Mouse (Mus musculus) heart, embryonic 13.5 days (tissue): Measurements from ENCODE around the gene Rbfox3. TPM values are rescaled to one million over a fixed set of nuclear protein-coding genes. Genes with fewer than 3 reads are reported as not detected.

Experiments used
- ATAC-seq: fragments of 200-750 bp; cut with Nextera tagmentation; 2 replicates; pipeline ENCODE4 v1.8.0; 2017; ENCODE audit warnings: moderate TSS enrichment; ENCODE audit not compliant: insufficient number of reproducible peaks, low FRiP score, low TSS enrichment; ENCODE audit errors: extremely low read depth
- H3K27ac ChIP-seq: fragments of 300-500 bp; sonication (generic); replicated peaks from 2 replicates; pipeline ENCODE4 v1.5.1; 2015; ENCODE audit warnings: moderate library complexity, mild to moderate bottlenecking, inconsistent platforms
- H3K27me3 ChIP-seq: fragments of 300-500 bp; sonication (generic); replicated peaks from 2 replicates; pipeline ENCODE4 v1.6.1; 2015; ENCODE audit warnings: mild to moderate bottlenecking, inconsistent platforms
- H3K36me3 ChIP-seq: fragments of 300-500 bp; sonication (generic); 2 replicates; pipeline ENCODE4 v1.6.1; 2015; ENCODE audit warnings: mild to moderate bottlenecking, inconsistent platforms
- H3K4me1 ChIP-seq: fragments of 300-500 bp; sonication (generic); 2 replicates; pipeline ENCODE4 v1.6.1; 2015; ENCODE audit warnings: inconsistent platforms
- H3K4me2 ChIP-seq: fragments of 300-500 bp; sonication (generic); 2 replicates; pipeline ENCODE4 v1.6.1; 2015; ENCODE audit warnings: inconsistent platforms, mild to moderate bottlenecking, moderate library complexity
- H3K4me3 ChIP-seq: fragments of 300-500 bp; sonication (generic); 2 replicates; pipeline ENCODE4 v1.5.1; 2015; ENCODE audit warnings: moderate library complexity, mild to moderate bottlenecking, inconsistent platforms
- H3K9ac ChIP-seq: fragments of 300-500 bp; sonication (generic); 2 replicates; pipeline ENCODE4 v1.6.1; 2015; ENCODE audit warnings: inconsistent platforms, mild to moderate bottlenecking, moderate library complexity
- H3K9me3 ChIP-seq: fragments of 300-500 bp; sonication (generic); 2 replicates; pipeline ENCODE4 v1.6.1; 2016; ENCODE audit warnings: inconsistent platforms
- WGBS: fragments of 180-500 bp; shearing (Covaris S2); methylation state at CpG from one replicate; pipeline ENCODE4 v1.1.7; 2015; ENCODE audit warnings: mixed read lengths; 5-methylcytosine and 5-hydroxymethylcytosine counted together
- polyA plus RNA-seq: library from polyadenylated mRNA; unstranded; fragments of >200 nt; fragmentation: Nextera tagmentation; extraction: Ambion mirVana; gene quantifications from 2 replicates; pipeline ENCODE4 v1.2.1, GENCODE M21; 2015

Gene Rbfox3
- polyA plus RNA-seq, 1 experiment from 2014 or later, result 0.13 TPM

- Histone ChIP-seq H3K27me3 (peaks cover 90% of the 10 kb centered on the region), H3K9ac (no peak overlapping the region), H3K27ac (no peak overlapping the region), H3K9me3 (0 out of 2 replicates have a peak, but pooled peaks cover 3% of the 10 kb centered on the region), H3K4me1 (peaks cover 16% of the 10 kb centered on the region), H3K36me3 (no peaks in the 10 kb centered on the region), H3K4me3 (no peak overlapping the region), H3K4me2 (no peak overlapping the region)
- ATAC-seq, result no peak
- WGBS, result 48% methylated on average over 11 of the region's 11 CpGs
Measured at GRCm38 (mm10) chr11:118905656-118906055, 5.7 kb downstream of the Rbfox3 start.

- H3K4me2 ChIP-seq, result no peak overlapping the region
- H3K27me3 ChIP-seq, result peaks cover 90% of the 10 kb centered on the region
- H3K4me1 ChIP-seq, result peaks cover 20% of the 10 kb centered on the region
- H3K27ac ChIP-seq, result no peak overlapping the region
- 80% methylated on average over 6 of the region's 6 CpGs for WGBS
- no peaks in the 10 kb centered on the region for H3K36me3 ChIP-seq
- H3K4me3 ChIP-seq, result no peak overlapping the region
- 0 out of 2 replicates have a peak, but pooled peaks cover 3% of the 10 kb centered on the region for H3K9me3 ChIP-seq
- no peak for ATAC-seq
- H3K9ac ChIP-seq, result no peak overlapping the region
Measured at GRCm38 (mm10) chr11:118904253-118904652, 7.1 kb downstream of the Rbfox3 start.

DNA sequence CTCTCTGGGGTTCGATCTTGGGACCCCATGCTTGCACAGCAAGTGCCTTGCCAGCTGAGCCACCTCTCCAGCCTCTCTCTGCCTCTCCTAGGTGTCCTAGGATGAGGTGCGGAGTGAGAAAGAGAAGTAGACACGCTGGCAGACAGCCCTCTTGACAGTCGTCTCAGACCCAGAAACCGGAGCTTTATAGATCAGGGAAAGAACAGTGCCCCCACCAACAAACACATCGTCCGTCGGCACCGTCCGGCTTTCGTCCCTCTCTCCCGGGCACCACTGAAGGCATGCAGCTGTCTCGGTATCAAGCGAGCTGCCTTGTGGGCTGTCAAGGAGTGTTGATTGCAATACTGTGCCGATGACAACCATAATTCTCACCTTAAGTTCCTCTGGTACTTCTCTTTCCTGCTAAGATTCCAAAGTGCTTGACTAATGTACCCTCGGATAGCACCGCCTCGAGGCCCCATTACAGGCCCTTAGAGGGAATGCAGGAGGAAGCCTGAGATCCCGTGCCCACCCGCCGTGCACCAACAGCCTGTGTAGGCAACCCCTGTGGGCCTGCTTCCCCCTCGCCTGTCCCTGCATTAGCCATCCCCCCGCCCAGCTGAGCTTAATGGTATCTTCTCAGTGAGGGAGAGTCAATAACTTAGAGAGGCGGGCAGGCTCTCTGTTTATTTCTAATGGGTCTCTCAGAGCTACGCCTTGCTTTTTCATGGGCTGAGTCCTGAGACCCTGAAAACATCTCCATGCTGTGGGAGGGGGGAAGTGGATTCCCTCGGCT, 11.4 kb downstream of the Rbfox3 start:
- Histone ChIP-seq H3K27me3 (peaks cover 81% of the 10 kb centered on the region), H3K4me3 (no peak overlapping the region), H3K4me1 (peaks cover 10% of the 10 kb centered on the region), H3K36me3 (no peaks in the 10 kb centered on the region), H3K27ac (no peak overlapping the region), H3K4me2 (peak overlapping the region; percentile 27), H3K9ac (no peak overlapping the region), H3K9me3 (0 out of 2 replicates have a peak, but pooled peaks cover 3% of the 10 kb centered on the region)
- ATAC-seq, result no peak
- 19% methylated on average over 26 of the region's 26 CpGs for WGBS

GRCm38 (mm10) chr11:118898643-118899042, 12.8 kb downstream of the Rbfox3 start:
- Histone ChIP-seq H3K4me3 (no peak overlapping the region), H3K4me1 (peaks cover 10% of the 10 kb centered on the region), H3K27ac (no peak overlapping the region), H3K4me2 (no peak overlapping the region), H3K36me3 (no peaks in the 10 kb centered on the region), H3K27me3 (peaks cover 82% of the 10 kb centered on the region), H3K9ac (no peak overlapping the region), H3K9me3 (0 out of 2 replicates have a peak, but pooled peaks cover 3% of the 10 kb centered on the region)
- 72% methylated on average over 11 of the region's 11 CpGs for WGBS
- no peak for ATAC-seq

- Histone ChIP-seq H3K36me3 (no peaks in the 10 kb centered on the region), H3K27ac (no peak overlapping the region), H3K4me2 (no peak overlapping the region), H3K9ac (no peak overlapping the region), H3K4me1 (peaks cover 10% of the 10 kb centered on the region), H3K4me3 (no peak overlapping the region), H3K27me3 (peaks cover 77% of the 10 kb centered on the region), H3K9me3 (no peaks in the 10 kb centered on the region)
- no peak for ATAC-seq
- 56% methylated on average over 10 of the region's 10 CpGs for WGBS
Measured at GRCm38 (mm10) chr11:118898156-118898555, 13.2 kb downstream of the Rbfox3 start.

DNA sequence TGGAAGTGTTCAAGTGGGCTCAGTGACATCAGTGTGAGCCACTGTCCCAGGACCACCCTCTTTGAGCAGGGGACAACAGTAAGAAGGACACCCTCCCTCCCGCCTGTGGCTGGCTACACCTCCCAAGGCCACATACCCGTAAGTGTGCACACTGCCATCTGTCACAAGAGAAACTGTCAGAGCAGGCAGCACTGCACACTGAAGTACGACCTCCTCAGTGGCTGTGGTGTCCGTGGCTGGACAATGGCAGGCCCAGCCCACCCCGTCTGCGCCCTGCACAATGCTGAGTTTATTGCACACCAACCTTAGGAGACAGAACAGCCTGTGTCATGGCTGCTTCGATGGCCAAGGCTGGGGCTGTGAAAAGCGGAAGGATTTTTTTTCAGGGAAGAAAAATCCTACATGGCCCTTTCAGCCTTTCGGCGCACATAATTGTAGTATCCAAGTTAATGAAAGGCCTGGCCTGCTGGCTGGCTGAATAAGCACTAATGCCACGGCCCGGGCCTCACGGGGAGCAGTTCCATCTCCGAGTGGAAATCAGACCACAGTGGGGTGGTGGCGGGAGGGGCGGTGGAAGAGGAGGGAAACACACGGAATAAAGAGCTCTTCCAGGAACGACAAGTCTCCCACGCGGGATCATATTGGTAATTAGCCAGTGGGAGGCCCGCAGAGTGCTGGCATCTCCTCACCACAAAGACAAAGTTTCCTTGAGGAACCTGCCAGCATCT, 14.1 kb downstream of the Rbfox3 start:
- no peak overlapping the region for H3K4me2 ChIP-seq
- 78% methylated on average over 21 of the region's 21 CpGs for WGBS
- H3K27me3 ChIP-seq, result peaks cover 78% of the 10 kb centered on the region
- no peak overlapping the region for H3K9ac ChIP-seq
- H3K36me3 ChIP-seq, result no peaks in the 10 kb centered on the region
- peaks cover 10% of the 10 kb centered on the region for H3K4me1 ChIP-seq
- no peak overlapping the region for H3K27ac ChIP-seq
- no peak overlapping the region for H3K4me3 ChIP-seq
- no peak for ATAC-seq
- H3K9me3 ChIP-seq, result no peaks in the 10 kb centered on the region

GRCm38 (mm10) chr11:118896032-118896675, 15.2 kb downstream of the Rbfox3 start:
- no peak for ATAC-seq
- no peak overlapping the region for H3K4me2 ChIP-seq
- H3K9me3 ChIP-seq, result no peaks in the 10 kb centered on the region
- H3K36me3 ChIP-seq, result no peaks in the 10 kb centered on the region
- H3K4me1 ChIP-seq, result peaks cover 10% of the 10 kb centered on the region
- H3K27ac ChIP-seq, result no peak overlapping the region
- H3K27me3 ChIP-seq, result peaks cover 79% of the 10 kb centered on the region
- H3K4me3 ChIP-seq, result no peak overlapping the region
- no peak overlapping the region for H3K9ac ChIP-seq
- 64% methylated on average over 16 of the region's 16 CpGs for WGBS

DNA sequence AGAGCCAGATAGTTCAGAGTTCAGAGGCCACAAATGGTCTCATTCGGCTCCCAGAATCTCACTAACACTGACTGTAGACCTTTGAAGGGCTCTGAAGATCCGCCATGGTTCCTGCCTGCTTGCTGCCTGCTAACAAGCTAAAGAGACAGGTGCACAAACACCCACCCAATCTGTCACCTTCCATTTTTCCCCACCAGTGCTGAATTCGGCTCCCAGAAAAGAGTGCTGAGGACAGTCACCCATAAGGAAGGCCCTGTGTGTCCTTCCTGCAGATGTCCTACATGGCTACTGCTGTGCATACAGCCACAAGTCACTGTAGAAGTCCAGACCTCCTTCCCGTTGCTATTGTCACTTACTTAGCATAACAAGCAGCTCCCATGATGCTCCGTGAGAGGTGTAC, 16.6 kb downstream of the Rbfox3 start:
- Histone ChIP-seq H3K36me3 (no peaks in the 10 kb centered on the region), H3K27ac (no peak overlapping the region), H3K9me3 (no peaks in the 10 kb centered on the region), H3K4me1 (peaks cover 3% of the 10 kb centered on the region), H3K4me2 (no peak overlapping the region), H3K27me3 (peaks cover 74% of the 10 kb centered on the region), H3K4me3 (no peak overlapping the region), H3K9ac (no peak overlapping the region)
- whole genome bisulfite sequencing, result 62% methylated on average over 5 of the region's 5 CpGs
- no peak for ATAC-seq

GRCm38 (mm10) chr11:118894196-118894595, 17.2 kb downstream of the Rbfox3 start:
- Histone ChIP-seq H3K27me3 (peaks cover 74% of the 10 kb centered on the region), H3K27ac (no peak overlapping the region)
- WGBS, result 78% methylated on average over 4 of the region's 4 CpGs

GRCm38 (mm10) chr11:118892876-118893275, 18.5 kb downstream of the Rbfox3 start:
- no peaks in the 10 kb centered on the region for H3K36me3 ChIP-seq
- no peak overlapping the region for H3K4me3 ChIP-seq
- no peak overlapping the region for H3K27ac ChIP-seq
- H3K9me3 ChIP-seq, result no peaks in the 10 kb centered on the region
- 77% methylated on average over 5 of the region's 5 CpGs for WGBS
- no peak overlapping the region for H3K9ac ChIP-seq
- peaks cover 70% of the 10 kb centered on the region for H3K27me3 ChIP-seq
- H3K4me2 ChIP-seq, result no peak overlapping the region
- ATAC-seq, result no peak
- H3K4me1 ChIP-seq, result no peaks in the 10 kb centered on the region

More at GRCm38 (mm10) chr11:118894196-118894595, 17.2 kb downstream of the Rbfox3 start:
- H3K4me1 ChIP-seq, result no peaks in the 10 kb centered on the region
- no peaks in the 10 kb centered on the region for H3K9me3 ChIP-seq
- H3K4me3 ChIP-seq, result no peak overlapping the region
- H3K9ac ChIP-seq, result no peak overlapping the region
- no peak for ATAC-seq
- no peak overlapping the region for H3K4me2 ChIP-seq
- no peaks in the 10 kb centered on the region for H3K36me3 ChIP-seq

DNA sequence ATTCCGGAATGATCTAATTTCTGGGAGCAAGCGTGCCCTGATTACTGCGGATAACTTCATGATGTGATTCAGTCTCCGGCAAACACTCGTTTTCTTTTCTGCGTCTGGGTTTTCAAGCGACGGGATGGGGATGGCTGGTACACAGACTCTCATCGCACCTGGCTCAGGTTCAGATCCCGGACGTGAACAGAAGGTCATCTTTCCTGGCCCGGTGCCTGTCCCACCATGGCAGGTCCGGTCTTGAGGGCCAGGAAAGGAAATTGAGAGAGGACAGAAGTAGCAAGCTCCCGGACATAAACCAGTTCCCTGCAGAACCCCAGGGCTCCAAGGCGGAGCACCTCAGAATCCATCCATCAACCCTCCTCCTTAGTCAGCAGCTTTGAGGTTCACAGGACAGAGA, 19.9 kb downstream of the Rbfox3 start:
- peaks cover 57% of the 10 kb centered on the region for H3K27me3 ChIP-seq
- no peaks in the 10 kb centered on the region for H3K36me3 ChIP-seq
- H3K4me2 ChIP-seq, result no peak overlapping the region
- no peaks in the 10 kb centered on the region for H3K4me1 ChIP-seq
- H3K9me3 ChIP-seq, result no peaks in the 10 kb centered on the region
- no peak overlapping the region for H3K9ac ChIP-seq
- no peak for ATAC-seq
- WGBS, result 81% methylated on average over 15 of the region's 15 CpGs
- H3K4me3 ChIP-seq, result no peak overlapping the region
- no peak overlapping the region for H3K27ac ChIP-seq
